Mouse (Mus musculus) liver, postnatal 0 days (tissue): ENCODE data around the gene Prps1. TPM values are rescaled to one million over a fixed set of nuclear protein-coding genes. Genes with fewer than 3 reads are reported as not detected.

ENCODE experiments used
- ATAC-seq: fragments of 200-750 bp; cut with Nextera tagmentation; 2 replicates; pipeline ENCODE4 v1.8.0; 2017; ENCODE audit warnings: mild to moderate bottlenecking, moderate library complexity
- DNase-seq: peaks from one replicate; pipeline ENCODE4 v3.0.0-alpha.2; 2016
- H3K27ac ChIP-seq: fragments of 300-500 bp; sonication (generic); 2 replicates; pipeline ENCODE4 v1.5.1; 2014; ENCODE audit warnings: antibody characterized with exemption, moderate library complexity, mild to moderate bottlenecking, low read depth
- H3K27me3 ChIP-seq: fragments of 300-500 bp; sonication (generic); 2 replicates; pipeline ENCODE4 v1.6.1; 2014; ENCODE audit warnings: low read length, control low read depth, mixed read lengths; ENCODE audit not compliant: insufficient read depth
- H3K36me3 ChIP-seq: fragments of 300-500 bp; sonication (generic); replicated peaks from 2 replicates; pipeline ENCODE4 v1.6.1; 2014; ENCODE audit warnings: mild to moderate bottlenecking, control low read depth, low read length, moderate library complexity, mixed read lengths; ENCODE audit not compliant: insufficient read depth
- H3K4me1 ChIP-seq: fragments of 300-500 bp; sonication (generic); 2 replicates; pipeline ENCODE4 v1.6.1; 2014; ENCODE audit warnings: antibody characterized with exemption, mild to moderate bottlenecking, control low read depth; ENCODE audit not compliant: insufficient read depth
- H3K4me2 ChIP-seq: fragments of 300-500 bp; sonication (generic); 2 replicates; pipeline ENCODE4 v1.6.1; 2014; ENCODE audit warnings: low read depth, mild to moderate bottlenecking, low read length, moderate library complexity, mixed read lengths
- H3K4me3 ChIP-seq: fragments of 300-500 bp; sonication (generic); 2 replicates; pipeline ENCODE4 v1.5.1; 2014; ENCODE audit warnings: low read depth, low read length
- H3K9ac ChIP-seq: fragments of 300-500 bp; sonication (generic); replicated peaks from 2 replicates; pipeline ENCODE4 v1.6.1; 2014; ENCODE audit warnings: mild to moderate bottlenecking, moderate library complexity
- H3K9me3 ChIP-seq: fragments of 300-500 bp; sonication (generic); 2 replicates; pipeline ENCODE4 v1.6.1; 2016; ENCODE audit warnings: mild to moderate bottlenecking, control low read depth, low read length, mixed read lengths
- CTCF ChIP-seq: sonication (generic); IDR thresholded peaks from 2 replicates; pipeline ENCODE4 v1.5.1; 2016; ENCODE audit warnings: antibody characterized with exemption, low read depth
- EP300 ChIP-seq: IDR thresholded peaks from 2 replicates; pipeline ENCODE4 v1.6.1; 2016; ENCODE audit warnings: antibody characterized with exemption, low read depth, mild to moderate bottlenecking
- WGBS: fragments of 180-500 bp; shearing (Covaris S2); extraction: QIAGEN DNeasy Blood & Tissue Kit; methylation state at CpG from one replicate; pipeline ENCODE4 v1.1.7; 2014; ENCODE audit not compliant: insufficient replicate concordance; 5-methylcytosine and 5-hydroxymethylcytosine counted together
- polyA plus RNA-seq: library from polyadenylated mRNA; unstranded; fragments of >200 nt; fragmentation: Nextera tagmentation; extraction: Ambion mirVana; gene quantifications from 2 replicates; pipeline ENCODE4 v1.2.1, GENCODE M21; 2015

Prps1 gene
- 19.2 and 20.2 TPM in 2 replicates for polyA plus RNA-seq

GRCm38 (mm10) chrX:140456279-140456731 lies at the start of gene Prps1:
TSS of gene Prps1 (plus strand) at chrX:140456613.
- H3K36me3 ChIP-seq, result no peaks in the 10 kb centered on the region
- DNase-seq, result peak; percentile 89
- TF ChIP-seq EP300, result no peak
- TF ChIP-seq CTCF, result no peak
- no peaks in the 10 kb centered on the region for H3K9me3 ChIP-seq
- H3K9ac ChIP-seq, result peak within 1 kb of the TSS; percentile 66
- peak within 1 kb of the TSS; percentile 65 for H3K4me3 ChIP-seq
- H3K27ac ChIP-seq, result no peak within 1 kb of the TSS
- peak; percentile 95 for ATAC-seq
- H3K4me2 ChIP-seq, result peak within 1 kb of the TSS; percentile 79
- WGBS, result 26% methylated on average over 26 of the region's 26 CpGs
- no peaks in the 10 kb centered on the region for H3K4me1 ChIP-seq
- H3K27me3 ChIP-seq, result no peaks in the 10 kb centered on the region; the same call in 1 of the 2 replicates

- Histone ChIP-seq H3K36me3 (no peaks in the 10 kb centered on the region), H3K4me3 (no peak overlapping the region), H3K4me1 (no peaks in the 10 kb centered on the region), H3K27ac (no peak overlapping the region), H3K9me3 (no peaks in the 10 kb centered on the region), H3K4me2 (no peak overlapping the region), H3K27me3 (no peaks in the 10 kb centered on the region; the same call in 1 of the 2 replicates), H3K9ac (no peak overlapping the region)
- WGBS, result 66% methylated on average over 5 of the region's 5 CpGs
- DNase-seq, result no peak
- ATAC-seq, result no peak
- no peak for TF ChIP-seq EP300
- TF ChIP-seq CTCF, result no peak
Measured at GRCm38 (mm10) chrX:140407593-140407992, 48.8 kb upstream of the Prps1 start.

- no peaks in the 10 kb centered on the region for H3K4me1 ChIP-seq
- no peak for DNase-seq
- no peak overlapping the region for H3K9ac ChIP-seq
- H3K27ac ChIP-seq, result no peak overlapping the region
- H3K4me2 ChIP-seq, result no peak overlapping the region
- no peak for ATAC-seq
- H3K9me3 ChIP-seq, result no peaks in the 10 kb centered on the region
- no peaks in the 10 kb centered on the region for H3K36me3 ChIP-seq
- H3K4me3 ChIP-seq, result no peak overlapping the region
- no peak for TF ChIP-seq CTCF
- no peak for TF ChIP-seq EP300
- H3K27me3 ChIP-seq, result peaks cover 3% of the 10 kb centered on the region; the same call in 1 of the 2 replicates
- 71% methylated on average over 4 of the region's 4 CpGs for WGBS
Measured at GRCm38 (mm10) chrX:140418467-140418866, 37.9 kb upstream of the Prps1 start.

- TF ChIP-seq CTCF (no peak), EP300 (no peak)
- no peak overlapping the region for H3K4me2 ChIP-seq
- H3K9me3 ChIP-seq, result no peaks in the 10 kb centered on the region
- no peaks in the 10 kb centered on the region for H3K36me3 ChIP-seq
- H3K4me3 ChIP-seq, result no peak overlapping the region
- 70% methylated on average over 4 of the region's 4 CpGs for WGBS
- no peaks in the 10 kb centered on the region for H3K4me1 ChIP-seq
- no peak for ATAC-seq
- no peak for DNase-seq
- no peak overlapping the region for H3K9ac ChIP-seq
- H3K27me3 ChIP-seq, result 0 out of 2 replicates have a peak, but pooled peaks cover 3% of the 10 kb centered on the region
- no peak overlapping the region for H3K27ac ChIP-seq
Measured at GRCm38 (mm10) chrX:140427124-140427523, 29.3 kb upstream of the Prps1 start.

- WGBS, result 70% methylated on average over 8 of the region's 8 CpGs
- DNase-seq, result no peak
- H3K4me2 ChIP-seq, result no peak overlapping the region
Measured at GRCm38 (mm10) chrX:140428252-140428651, 28.2 kb upstream of the Prps1 start.

GRCm38 (mm10) chrX:140429985-140430384 lies 26.4 kb upstream of the Prps1 start:
- ATAC-seq (peak; percentile 8; the same call in 1 of the 2 replicates), DNase-seq (no peak)
- Histone ChIP-seq H3K9me3 (no peaks in the 10 kb centered on the region), H3K4me2 (no peak overlapping the region), H3K27me3 (no peaks in the 10 kb centered on the region), H3K27ac (no peak overlapping the region), H3K4me3 (no peak overlapping the region), H3K9ac (no peak overlapping the region), H3K4me1 (no peaks in the 10 kb centered on the region), H3K36me3 (no peaks in the 10 kb centered on the region)
- WGBS, result 61% methylated on average over 5 of the region's 5 CpGs
- TF ChIP-seq CTCF, result no peak
- no peak for TF ChIP-seq EP300

More at GRCm38 (mm10) chrX:140428252-140428651, 28.2 kb upstream of the Prps1 start:
- no peak overlapping the region for H3K9ac ChIP-seq
- H3K27me3 ChIP-seq, result 0 out of 2 replicates have a peak, but pooled peaks cover 3% of the 10 kb centered on the region
- no peaks in the 10 kb centered on the region for H3K36me3 ChIP-seq
- no peaks in the 10 kb centered on the region for H3K4me1 ChIP-seq
- no peak overlapping the region for H3K4me3 ChIP-seq
- TF ChIP-seq EP300 (no peak), CTCF (peak; percentile 50)
- H3K9me3 ChIP-seq, result no peaks in the 10 kb centered on the region
- H3K27ac ChIP-seq, result no peak overlapping the region
- ATAC-seq, result no peak
